Mouse (Mus musculus): Measurements from ENCODE around the gene Zfp641.

Zfp641 gene

GRCm38 (mm10) chr15:98295628-98296551 lies at the start of gene Zfp641:
Gene Zfp641, minus strand, starts transcription at chr15:98296161.
- DNase-seq = peak; percentile 64

DNA sequence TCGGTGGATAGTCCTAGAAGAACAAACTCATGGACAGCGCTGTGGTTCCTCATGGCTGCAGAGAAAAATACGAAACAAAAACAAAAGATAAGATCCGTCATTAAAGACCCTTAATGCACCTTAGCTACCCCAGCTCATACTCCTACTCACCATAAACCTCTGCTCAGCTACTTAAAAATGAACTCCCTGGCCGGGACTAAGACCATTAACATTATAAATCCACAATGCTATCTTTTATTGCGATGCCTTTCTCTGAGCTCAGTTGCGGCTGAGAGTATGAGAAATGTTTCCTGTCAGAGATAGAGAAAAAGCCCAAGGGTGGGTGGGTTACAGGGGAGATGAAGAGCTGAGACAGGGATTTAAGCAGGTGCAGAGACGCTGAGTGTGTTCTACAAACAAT lies 44.9 kb upstream of the Zfp641 start, which contains the start of gene Olfr284:
Olfr284 (minus strand) TSS at position 101 of the 400 bp plus-strand sequence.
- DNase-seq = no peak

DNA sequence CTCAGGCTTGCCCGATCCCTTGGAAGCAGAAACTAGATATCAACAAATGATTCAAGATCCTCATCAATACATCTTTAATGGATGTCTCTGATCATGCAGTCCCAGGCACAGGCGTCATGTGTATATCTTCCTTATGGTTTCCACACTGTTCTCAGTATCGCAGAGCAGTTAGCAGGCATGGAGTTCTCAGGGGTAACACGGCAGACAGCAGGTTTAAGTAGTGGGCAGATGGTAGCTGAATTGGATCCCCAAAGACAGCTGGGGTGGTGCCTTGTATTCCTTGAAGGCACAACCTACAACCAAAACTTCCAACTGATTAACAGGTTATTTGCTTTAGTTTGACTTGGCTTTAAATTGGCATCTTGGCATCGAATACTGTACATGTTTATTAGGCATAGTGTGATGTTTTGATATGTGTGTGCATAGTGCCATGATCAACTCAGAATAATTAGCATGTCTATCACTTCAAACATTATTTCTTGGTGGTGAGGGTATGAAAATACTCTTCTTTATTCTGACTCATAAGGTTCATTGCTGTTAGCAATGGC lies 21.3 kb upstream of the Zfp641 start, which contains the start of gene Olfr285:
Olfr285 (minus strand) TSS at position 177 of the 548 bp plus-strand sequence.
- DNase-seq = no peak

- DNase-seq = no peak
These were observed 19.7 kb upstream of the Zfp641 start for GRCm38 (mm10) chr15:98315703-98316102.

GRCm38 (mm10) chr15:98293651-98294050 lies 2.3 kb downstream of the Zfp641 start:
- no peak for DNase-seq

DNA sequence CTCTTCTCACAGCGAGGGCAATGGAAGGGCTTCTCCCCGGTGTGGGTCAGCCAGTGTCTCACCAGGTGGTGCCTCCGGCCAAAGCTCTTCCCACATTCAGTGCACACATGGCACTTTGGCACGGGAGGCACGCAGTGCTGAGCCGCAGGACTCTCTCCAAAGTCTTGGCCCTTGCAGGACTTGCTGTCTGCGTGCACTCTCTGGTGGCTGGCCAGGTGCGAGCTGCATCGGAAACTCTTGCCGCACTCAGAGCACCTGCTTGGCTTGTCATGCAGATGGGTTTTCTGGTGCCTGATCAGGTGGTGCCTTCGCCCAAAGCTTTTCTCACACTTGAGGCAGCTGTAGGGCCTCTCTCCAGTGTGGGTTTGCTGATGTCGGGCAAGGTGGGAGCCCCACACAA lies 7.4 kb downstream of the Zfp641 start:
- no peak for DNase-seq

DNA sequence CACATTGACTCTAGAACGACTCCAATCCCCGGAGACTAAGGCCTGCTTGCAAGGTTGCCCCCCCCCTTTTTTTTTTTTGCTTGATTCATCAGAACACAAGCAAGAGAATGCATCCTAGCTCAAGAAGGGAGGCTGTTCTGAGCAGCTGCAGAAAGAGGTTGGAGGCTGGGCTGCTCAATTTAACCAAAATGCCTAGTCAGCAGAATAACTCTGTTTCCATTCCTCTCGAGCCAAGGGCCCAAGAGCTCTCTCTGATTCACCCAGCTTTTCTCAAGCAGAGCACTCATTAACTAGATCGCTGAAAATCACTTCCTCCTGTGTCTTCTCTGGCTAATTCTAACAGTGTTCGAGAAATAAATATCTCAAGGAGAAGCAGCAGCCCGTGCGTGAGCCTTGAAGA lies 9.5 kb downstream of the Zfp641 start:
- DNase-seq = no peak

DNA sequence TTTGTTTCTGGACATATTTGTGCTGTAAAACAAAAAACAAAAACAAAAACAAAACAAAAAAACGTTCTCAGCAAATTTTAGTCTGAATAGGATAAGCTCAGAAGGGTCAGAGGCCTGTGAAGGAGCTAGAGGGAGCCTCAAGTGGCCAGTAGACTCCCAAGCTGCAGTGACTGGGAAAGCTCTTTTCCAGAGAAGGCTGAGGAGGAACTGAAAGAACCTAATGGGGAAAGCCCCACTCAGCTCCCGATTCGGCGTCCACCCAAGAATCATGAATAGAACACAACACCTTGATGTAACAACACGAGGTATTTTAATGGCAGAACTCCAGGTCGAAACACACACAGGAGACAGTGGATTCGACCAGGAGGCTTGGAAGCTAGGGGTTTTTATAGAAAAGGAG lies 38.2 kb downstream of the Zfp641 start:
- no peak for DNase-seq

GRCm38 (mm10) chr15:98257193-98257592 lies 38.8 kb downstream of the Zfp641 start, which contains the start of gene H1fnt:
Gene H1fnt, minus strand, starts transcription at chr15:98257293.
- no peak for DNase-seq

DNA sequence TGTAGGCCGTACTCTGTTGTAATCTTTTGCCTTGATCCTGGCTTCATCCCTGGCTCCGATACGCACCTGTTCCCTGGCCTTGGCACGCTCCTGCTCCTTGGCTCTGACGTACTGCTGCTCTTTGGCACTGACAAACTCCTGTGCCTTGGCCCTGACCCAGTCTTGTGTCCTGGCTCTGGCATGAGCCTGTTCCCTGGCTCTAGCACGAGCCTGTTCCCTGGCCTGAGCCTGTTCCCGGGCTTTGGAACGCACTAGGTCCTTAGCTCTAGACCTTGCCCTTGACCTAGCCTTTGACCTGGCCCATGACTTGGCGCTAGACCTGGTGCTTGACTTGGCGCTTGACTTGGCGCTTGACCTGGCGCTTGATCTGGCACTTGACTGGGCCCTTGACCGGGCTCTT lies 39.7 kb downstream of the Zfp641 start:
- no peak for DNase-seq
